Mouse (Mus musculus) right cerebral cortex, postnatal 25 days (tissue): Measurements from ENCODE around the gene Abhd11.
A peak's percentile ranks its signal among the peaks of the same experiment; 100 is the strongest.
"Not testable (repeated sequence)": the region's sequence is repeated elsewhere in the genome, so short reads cannot be mapped to it uniquely, and the experiment has no call there.

Experiments used
- DNase-seq: peaks from one replicate; pipeline ENCODE4 v3.0.0; 2022

Gene Abhd11

DNA sequence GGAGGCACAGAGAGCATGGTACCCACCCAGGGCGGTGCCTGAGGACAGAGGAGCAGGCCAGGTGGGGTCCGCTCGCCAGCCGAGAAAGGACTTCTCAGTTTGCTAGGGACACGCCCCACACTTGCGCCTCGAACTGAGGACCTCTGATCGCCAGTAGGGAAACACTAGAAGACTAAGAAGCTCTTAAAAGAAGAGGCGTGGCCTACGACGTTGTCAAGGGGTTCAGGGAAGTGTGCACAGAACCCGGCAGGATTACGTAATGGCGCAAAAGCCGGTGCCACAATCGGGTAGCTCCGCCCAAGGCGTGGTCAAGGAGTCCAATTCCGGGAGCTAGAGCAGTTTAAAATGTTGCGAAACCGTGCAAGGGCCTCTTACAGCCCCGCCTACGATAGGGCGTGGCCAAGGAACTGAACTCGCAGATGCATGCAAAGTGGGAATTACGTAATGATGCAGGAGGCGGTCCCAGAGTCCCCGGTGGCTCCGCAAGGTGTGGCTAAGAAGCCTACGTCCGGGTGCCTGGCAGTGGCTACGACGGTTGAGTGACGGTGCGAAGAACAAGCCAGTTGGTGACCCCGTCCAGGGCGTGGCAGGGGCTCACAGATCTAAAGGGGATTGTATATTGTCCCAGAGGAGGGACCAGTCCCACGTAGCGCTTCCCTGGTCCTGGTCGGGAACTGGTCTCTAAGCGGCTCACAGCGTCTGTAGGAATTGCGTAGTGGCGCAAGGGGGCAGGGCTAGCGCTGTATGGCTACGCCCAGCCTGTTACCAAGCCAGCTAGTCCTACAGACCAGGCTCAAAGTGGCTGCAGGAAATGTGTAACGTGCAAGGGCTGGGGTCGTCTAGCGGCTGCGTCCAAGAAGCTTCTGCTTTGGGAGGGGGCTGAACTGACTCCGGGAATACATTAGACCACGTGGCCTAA is at the start of gene Abhd11:
Abhd11 (plus strand) TSS at position 482 of the 919 bp plus-strand sequence.
- peak; percentile 94 for DNase-seq

GRCm38 (mm10) chr5:134960430-134960829 is 48.5 kb upstream of the Abhd11 start:
- DNase-seq = no peak

DNA sequence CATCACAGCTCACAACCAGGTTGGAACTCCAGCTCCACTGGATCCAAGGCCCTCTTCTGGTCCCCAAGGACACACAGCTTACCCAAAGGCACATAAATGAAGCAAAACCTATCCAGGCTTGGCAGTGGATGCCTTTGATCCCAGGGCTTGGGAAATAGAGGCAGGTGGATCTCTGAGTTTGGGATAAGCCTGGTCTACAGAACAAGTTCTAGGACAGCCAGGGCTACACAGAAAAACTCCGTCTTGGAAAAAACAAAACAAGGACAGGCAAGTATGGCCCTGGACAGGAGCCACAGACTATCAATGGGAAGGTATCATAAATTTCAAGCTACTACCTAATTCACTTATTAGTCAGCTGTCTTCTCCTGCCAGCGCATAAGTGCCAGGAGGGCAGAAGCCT is 47.4 kb upstream of the Abhd11 start:
- DNase-seq = no peak

DNA sequence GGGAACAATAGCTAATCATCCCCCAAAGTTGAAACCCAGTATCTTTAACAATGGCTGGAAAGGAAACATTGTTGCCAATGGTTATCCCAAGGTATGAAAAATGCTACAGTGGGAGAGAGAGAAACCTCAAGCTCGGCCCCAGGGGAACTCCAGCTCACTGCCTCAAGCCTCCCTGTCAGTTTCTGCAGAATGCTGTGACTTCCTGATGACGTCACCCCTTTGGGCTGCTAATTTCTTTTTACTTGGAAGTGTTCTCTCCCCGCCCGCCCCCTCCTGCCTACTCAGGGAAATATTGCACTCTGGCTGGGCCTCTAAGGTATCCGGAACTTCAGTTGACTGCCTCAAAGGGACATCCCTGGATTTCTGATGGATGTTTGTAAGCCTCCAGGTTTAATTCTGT is 45.4 kb upstream of the Abhd11 start:
- no peak for DNase-seq

GRCm38 (mm10) chr5:134964655-134965054 is 44.3 kb upstream of the Abhd11 start:
- DNase-seq = not testable (repeated sequence)

DNA sequence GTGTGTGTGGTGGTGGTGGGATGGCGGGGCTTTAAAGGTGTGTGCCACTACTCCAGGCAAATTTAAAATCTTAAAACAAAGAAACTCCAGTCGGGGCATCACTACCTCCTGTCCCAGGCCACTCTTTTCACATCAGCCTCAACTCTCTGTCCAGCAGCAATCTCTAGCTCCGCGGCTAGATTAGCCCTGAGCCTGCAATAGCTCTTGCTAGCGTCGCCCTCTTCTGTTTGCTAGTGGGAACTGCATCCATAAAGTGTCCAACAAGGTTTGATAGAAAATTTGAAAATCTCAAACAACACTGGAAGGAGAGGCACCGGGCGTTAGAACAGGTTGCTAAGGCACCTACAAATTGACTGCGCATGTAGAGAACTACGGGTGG is 43.5 kb upstream of the Abhd11 start:
- peak; percentile 59 for DNase-seq

GRCm38 (mm10) chr5:134965852-134966821 is 42.8 kb upstream of the Abhd11 start:
- DNase-seq = no peak

DNA sequence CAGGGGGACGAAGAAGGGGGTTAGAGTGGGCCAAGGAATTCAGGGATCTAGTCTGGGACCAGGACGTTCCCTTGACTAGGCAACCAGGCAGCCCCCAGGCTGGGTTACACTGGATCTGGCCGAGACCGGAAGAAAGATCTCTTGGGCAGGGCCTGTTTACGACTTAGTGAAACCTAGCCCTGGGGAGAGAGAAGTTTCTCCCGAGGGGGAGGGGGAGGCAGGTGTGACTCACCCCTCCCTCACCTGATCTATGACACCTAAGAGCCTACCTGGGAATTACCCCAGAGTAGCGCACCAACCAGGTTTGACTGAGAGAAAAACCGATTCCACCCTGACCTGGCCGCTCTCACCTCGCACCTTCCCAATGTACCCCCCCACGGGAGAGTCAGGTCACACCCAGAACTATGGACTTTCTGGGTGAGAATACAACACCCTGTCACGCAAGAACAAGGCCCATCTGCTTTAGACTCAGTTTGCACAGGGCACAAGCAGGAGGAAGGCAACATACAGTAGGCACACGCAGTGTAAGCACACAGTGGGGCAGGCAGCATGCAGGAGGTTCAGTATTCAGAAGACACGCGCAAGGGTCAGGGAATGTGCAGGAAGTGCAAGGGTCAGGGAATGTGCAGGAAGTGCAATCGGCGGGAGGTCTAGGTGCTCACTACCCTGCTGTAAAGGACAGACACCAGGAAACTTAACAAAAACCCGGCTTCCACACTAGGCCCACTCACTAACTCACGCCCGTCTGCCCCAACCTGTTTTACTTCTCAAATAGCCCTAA is 41.6 kb upstream of the Abhd11 start:
- DNase-seq = no peak

- no peak for DNase-seq
Measured at GRCm38 (mm10) chr5:134970671-134971070, 38.3 kb upstream of the Abhd11 start.

GRCm38 (mm10) chr5:134973081-134973480 is 35.9 kb upstream of the Abhd11 start:
- DNase-seq = no peak

DNA sequence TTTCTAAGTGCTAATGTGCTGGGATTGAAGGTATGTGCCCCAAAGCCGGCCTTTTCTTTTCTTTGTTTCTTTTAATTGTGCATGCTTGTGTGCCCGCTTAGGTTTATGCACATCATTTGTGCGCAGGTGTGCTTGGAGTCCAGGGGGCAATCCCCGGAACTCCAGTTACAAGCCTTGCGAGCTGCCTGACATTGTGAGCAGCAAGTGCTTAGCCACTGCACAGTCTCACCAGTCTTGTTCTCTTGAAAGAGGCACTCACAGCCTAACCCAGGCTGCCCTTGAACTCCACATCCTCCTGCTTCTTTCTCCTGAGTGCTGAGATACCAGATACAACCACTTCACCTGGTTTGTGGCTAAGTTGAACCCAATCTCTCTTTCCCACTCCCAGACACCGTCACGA is 35.4 kb upstream of the Abhd11 start:
- DNase-seq = no peak

- no peak for DNase-seq
Measured at GRCm38 (mm10) chr5:134974294-134974693, 34.7 kb upstream of the Abhd11 start.

GRCm38 (mm10) chr5:134974921-134975320 is 34.0 kb upstream of the Abhd11 start:
- DNase-seq = no peak

- DNase-seq = no peak
Measured at GRCm38 (mm10) chr5:134976164-134976563, 32.8 kb upstream of the Abhd11 start.

DNA sequence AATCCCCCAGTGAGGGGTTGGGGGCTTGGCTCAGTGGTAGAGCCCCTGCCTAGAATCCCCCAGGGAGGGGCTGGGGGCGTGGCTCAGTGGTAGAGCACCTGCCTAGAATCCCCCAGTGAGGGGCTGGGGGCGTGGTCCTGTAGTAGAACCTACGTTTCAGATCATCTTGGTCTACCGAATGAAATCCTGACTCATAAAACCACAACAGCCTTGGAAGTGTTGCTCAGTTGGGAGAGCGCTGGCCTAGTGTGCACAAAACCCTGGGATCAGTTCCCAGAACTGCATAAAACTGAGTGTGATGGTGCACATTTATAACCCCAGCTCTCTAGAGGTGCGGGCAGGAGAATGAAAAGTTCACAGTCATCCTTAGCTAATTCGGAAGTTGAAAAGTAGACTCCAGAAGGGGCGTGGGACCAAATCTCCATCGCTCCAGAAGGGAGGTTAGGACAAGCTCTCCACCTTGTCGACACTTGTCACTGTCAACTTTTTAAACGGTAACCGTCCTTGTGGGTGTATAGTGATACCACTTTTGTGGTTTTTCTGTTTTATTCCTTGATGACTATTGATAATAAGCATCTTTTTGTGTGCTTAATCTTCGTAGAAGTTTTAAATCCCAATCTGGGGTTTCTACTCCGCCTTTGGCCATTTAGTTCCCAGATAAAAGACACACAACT is 32.2 kb upstream of the Abhd11 start:
- DNase-seq = no peak

GRCm38 (mm10) chr5:134977837-134978236 is 31.1 kb upstream of the Abhd11 start:
- DNase-seq = no peak

DNA sequence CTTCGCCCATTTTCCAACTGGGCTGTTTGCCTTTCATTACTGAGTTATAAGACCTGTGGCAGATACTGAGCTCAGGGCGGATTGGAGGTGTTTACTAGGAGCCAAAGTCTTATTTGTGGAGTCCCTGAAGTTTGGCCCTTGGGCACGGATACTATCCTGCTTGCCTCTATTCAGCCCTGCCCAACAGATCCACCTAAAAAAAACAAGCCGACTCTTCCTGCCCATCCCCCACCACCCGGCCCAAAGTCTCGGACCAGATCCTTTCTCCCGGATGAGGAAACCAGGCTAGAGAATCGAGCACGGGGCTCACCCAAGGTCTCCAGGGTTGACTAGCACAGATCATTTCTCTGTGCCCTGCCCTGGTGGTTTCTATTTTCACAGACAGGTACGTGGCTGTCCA is 27.8 kb upstream of the Abhd11 start:
- no peak for DNase-seq

DNA sequence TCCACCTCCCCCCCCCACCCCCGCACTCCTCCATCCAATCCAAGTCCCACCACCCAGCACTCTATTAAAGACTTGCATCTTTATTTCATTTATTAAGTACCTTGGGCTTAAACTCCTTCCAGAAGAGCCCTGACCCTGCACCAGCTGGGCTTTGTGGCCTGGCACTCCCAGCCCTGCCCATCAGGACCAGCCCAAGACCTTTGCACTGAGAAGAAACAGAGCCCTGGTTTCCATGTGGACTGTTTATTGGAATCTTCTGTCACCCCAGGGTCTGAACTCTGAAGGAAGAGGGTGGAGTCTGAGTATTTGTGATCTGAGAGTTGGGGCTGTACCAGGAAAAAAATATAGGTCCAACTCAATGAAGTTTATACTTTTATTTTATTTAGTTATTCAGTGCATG is 25.8 kb upstream of the Abhd11 start:
- no peak for DNase-seq

DNA sequence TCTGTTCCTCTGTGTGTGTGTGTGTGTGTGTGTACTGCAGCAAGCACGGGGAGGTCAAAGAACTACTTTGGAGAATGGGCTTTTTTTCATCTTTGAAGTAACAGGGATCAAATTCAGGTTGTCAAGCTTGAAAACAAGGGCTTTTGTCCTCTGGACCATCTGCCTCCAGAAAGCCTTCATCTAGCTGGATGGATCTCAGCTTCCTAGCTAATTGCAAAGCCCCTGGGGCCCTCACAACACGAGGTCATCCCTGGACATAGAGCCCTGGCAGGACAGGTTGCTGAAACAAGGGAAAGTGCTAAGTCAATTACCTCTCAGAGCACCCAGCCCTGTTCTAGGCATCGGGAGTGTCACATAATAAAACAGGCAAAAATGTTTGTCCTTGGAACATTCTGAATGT is 25.2 kb upstream of the Abhd11 start:
- DNase-seq = no peak

- DNase-seq = no peak
Measured at GRCm38 (mm10) chr5:134985633-134986297, 23.2 kb upstream of the Abhd11 start, which contains the start of gene Cldn3. Gene Cldn3 (plus strand): TSS chr5:134986214.
